Mouse (Mus musculus): ENCODE results near the gene Zfhx3. TPM values are rescaled to one million over a fixed set of nuclear protein-coding genes. Genes with fewer than 3 reads are reported as not detected.
A peak's percentile ranks its signal among the peaks of the same experiment; 100 is the strongest.

Gene Zfhx3
- total RNA-seq, 2 experiments from 2014 or later: 4.3 to 4.6 TPM

DNA sequence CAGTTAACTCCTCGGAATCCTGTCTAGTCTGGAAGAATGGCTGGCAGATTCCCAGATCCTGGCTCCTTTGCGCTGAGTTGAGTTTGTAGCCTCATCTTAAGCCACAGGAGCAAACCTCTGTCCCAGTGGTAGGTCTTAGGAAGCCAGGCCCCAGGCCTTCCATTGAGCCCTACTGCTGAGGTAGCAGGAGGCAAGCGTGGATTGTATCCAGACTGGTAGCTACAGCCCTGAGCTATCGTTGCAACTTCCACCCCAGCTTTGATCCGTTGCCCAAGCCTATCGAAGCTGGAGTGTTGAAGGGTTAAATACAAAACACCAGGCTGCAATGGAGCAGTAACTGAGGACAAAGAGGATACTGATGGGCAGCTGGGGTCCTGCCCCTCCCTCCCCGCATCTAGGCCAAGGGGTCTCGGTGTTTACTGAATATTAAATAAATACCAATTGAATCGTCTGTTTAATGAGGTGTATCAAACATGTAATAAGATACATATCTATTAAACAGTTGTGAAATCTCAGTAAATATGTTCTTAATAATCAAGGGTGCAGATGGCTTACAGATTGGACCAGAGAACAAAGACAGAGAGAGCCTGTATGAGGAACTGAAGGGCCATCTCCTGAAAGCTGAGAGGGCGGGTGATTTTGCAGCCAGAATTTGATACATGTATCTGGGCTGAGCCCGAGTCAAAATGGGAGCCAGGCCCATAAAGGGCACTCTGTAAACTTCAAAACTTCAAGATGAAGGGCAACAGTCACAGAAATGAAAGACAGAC lies 611.5 kb downstream of the Zfhx3 start:
- TF ChIP-seq CTCF (conservative IDR thresholded peaks at IDR 0.05): no peak
- H3K4me3 ChIP-seq: no peak overlapping the region
- DNase-seq (ENCODE audit: low spot score in 2 of 2): no peak
- no peak overlapping the region for H3K27ac ChIP-seq

DNA sequence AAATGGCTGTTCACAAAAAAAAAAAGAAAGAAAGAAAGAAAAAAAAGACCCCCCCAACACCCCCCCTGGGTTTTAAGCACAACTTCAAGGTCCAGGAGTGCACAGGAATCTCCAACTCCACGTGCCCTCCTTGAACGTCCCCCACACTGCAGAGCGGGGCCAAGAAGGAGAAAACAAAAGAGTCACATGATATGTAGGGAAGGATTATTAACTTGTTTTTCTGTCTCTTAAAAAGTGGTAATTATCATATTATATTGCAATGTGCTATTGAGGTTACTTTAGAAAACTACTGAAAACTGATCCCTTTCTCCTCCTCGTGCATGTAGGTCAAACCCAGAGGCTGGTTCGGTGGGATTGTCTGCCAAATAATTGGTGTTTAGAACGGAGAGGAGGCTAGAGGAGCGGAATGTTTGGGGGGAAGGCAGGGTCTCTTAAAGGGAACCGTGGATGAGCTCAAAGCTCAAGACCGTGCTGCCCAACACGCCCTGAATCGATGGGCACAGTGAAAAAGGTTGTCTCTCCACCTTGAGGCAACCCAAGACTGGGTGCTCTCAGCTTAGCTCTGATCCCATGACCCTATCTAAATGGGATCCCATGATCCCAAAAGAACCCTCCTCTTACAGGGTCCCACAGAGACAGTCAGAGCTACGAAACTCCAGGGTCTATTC lies 612.3 kb downstream of the Zfhx3 start:
- Histone ChIP-seq H3K27ac (no peak overlapping the region), H3K4me3 (no peak overlapping the region)
- TF ChIP-seq CTCF (conservative IDR thresholded peaks at IDR 0.05): no peak
- no peak for DNase-seq (ENCODE audit: low spot score in 2 of 2)

DNA sequence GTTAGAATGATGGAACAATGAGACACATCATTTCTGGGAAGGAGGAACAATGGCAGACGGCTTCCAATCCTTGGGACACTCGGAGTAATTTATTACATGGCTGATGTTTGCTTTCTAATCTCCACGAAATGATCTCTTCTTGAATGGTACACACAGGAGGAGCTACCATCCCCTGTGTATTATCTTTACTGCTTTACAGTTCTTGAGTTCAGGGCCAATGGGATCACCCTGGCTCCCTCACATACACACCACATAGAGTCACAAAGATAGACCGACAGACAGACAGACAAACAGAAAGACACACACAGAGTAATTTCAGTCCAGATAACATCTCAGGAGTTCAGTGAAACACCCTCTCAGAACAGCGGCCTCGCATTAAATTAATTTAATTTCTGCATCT lies 621.0 kb downstream of the Zfhx3 start:
- no peak for TF ChIP-seq CTCF (conservative IDR thresholded peaks at IDR 0.05)
- Histone ChIP-seq H3K4me3 (no peak overlapping the region), H3K27ac (no peak overlapping the region)
- no peak for DNase-seq (ENCODE audit: low spot score in 2 of 2)

DNA sequence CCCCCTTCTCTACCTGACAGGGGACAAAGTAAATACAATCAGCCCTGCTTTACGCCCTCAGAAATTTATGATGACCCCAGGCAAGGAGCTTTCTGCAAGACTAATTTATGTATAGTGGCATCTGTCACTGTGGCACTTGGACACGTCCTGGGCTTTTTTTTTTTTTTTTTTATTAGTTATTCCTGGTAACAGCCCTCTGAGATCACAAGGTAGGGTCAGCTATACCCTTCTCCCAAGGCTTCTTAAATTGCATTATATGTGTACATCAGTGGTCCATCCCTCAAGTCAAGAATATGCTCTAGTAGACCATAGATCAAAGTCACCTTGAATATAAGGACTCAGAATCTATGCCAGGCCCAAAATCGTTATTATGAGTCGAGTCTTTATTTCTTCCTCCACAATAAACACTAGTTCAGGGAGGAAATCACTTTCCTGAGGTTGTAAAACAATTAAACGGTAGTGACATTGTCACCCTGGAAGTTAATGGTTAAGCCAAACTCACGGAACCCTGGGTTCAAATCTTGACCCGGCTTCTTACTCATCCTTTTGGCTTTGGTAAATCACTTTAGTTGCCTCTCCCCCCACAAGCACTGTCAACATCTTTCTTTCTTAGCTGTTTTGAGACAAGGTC lies 621.6 kb downstream of the Zfhx3 start:
- Histone ChIP-seq H3K4me3 (no peak overlapping the region), H3K27ac (no peak overlapping the region)
- no peak for DNase-seq (ENCODE audit: low spot score in 2 of 2)
- no peak for TF ChIP-seq CTCF (conservative IDR thresholded peaks at IDR 0.05)

DNA sequence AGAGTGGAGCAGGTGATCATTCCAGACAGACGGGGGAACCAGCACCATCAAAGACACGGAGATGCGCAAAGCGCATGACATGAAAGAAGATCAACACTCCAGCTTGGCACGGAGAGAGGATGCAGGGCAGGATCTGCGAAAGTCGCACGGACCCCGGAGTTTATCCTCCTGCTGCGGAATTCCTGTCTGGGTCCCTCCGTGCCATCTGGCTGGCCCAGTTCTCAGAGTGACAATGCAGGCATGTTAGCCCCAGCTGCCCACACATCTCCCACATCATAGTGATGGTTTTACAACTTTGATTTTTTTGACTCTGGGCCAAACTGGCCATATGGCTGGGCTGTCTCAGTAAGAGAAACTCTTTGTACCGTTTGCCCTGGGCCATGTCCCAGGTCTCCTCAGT lies 623.6 kb downstream of the Zfhx3 start:
- TF ChIP-seq CTCF (conservative IDR thresholded peaks at IDR 0.05): no peak
- no peak for DNase-seq (ENCODE audit: low spot score in 2 of 2)
- H3K4me3 ChIP-seq: no peak overlapping the region
- H3K27ac ChIP-seq: no peak overlapping the region

DNA sequence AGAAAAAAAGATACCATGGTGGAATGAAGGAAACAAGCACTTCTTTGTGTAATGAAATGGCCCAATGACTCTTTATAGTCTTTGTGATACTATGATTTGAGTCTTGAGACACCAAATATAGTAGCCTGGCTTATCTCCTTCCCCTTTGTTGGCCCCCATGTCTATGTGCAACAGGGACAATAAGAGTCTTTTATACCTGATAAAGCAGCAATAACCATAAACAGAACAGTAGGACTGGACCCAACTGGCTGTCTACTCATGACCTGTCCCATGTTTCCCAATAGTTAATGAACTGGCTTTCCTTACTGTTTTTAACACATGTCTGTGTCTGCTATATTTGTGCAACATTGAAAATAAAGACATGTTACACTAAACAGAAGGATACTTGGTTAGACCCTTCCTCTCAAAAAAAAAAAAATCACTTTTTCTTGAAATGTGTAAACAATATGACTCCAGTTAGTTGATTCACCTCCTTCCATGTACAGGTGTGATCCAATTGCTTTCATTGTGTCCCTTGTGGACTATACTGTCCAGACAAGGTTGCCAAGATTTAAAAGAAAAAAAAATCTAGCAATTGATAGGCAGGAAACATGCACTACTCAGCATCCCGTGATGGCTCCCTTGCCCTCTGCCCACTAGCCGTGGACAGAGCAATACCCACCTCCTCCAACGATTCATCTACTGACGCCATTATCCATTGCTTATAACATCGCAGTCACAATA lies 631.0 kb downstream of the Zfhx3 start:
- DNase-seq (ENCODE audit: low spot score in 2 of 2): no peak
- TF ChIP-seq CTCF (conservative IDR thresholded peaks at IDR 0.05): no peak
- H3K27ac ChIP-seq: no peak overlapping the region
- no peak overlapping the region for H3K4me3 ChIP-seq

DNA sequence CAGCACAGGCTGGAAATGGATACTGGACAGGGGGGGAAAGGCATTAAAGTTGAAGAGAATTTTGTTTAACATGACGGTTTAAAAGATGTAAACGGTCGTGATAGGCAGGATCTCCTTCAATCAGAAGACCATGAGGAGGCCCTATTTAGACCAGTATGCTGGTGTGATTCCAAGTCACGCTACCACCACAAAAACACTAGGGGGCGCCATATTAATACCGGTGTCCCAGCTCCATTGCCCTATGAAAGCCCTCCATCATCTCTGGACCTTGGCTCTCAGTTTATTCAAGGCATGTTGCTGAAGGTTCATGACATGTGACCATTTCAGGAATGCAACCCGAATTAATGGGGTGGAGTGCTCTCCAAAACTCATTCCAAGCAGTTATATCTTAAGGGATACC lies 631.7 kb downstream of the Zfhx3 start:
- peak; percentile 2 to 10 for DNase-seq (ENCODE audit: low spot score in 2 of 2)
- Histone ChIP-seq H3K4me3 (no peak overlapping the region), H3K27ac (no peak overlapping the region)
- peak; percentile 77 for TF ChIP-seq CTCF (conservative IDR thresholded peaks at IDR 0.05)

DNA sequence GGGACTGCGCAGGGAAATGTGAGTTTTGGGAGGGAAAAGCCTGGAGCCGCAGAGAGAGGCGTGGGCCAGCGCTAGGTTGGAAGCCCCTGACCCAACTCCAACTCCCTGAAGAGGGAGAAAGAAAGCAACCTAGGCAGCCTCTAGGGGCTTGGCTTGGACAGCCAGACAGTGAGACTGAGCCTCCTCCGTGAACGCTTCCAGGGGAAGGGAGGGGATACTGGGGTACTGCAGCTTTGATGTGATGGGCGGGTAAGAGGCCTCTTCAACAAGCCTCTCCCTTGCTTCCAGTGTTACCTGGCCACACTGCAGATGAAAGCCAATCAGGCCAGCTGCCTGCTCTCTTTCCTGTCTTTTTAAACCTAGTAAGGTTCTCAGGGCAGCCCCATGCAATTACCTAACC lies 635.1 kb downstream of the Zfhx3 start:
- Histone ChIP-seq H3K27ac (no peak overlapping the region), H3K4me3 (no peak overlapping the region)
- no peak for TF ChIP-seq CTCF (conservative IDR thresholded peaks at IDR 0.05)
- DNase-seq (ENCODE audit: low spot score in 2 of 2): no peak

DNA sequence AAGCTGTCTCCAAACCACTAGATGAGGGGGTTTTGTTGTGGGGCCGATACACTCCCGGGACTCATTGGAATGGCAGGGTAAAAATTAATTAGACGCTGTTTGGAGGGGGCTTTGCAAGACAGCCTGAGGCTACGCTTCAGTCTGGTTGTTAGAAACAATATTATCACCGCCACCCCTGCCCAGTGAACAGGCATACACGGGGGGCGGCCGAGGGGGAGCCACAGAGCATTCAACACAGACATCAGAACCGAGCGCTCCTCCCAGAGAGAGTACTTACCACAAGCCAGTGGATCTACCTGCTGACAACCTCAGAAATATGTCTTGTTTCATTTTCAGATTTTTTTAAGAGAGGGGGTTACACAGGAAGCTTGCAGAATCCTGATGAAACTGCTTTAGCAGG lies 635.9 kb downstream of the Zfhx3 start:
- Histone ChIP-seq H3K27ac (no peak overlapping the region), H3K4me3 (no peak overlapping the region)
- DNase-seq (ENCODE audit: low spot score in 2 of 2): no peak
- no peak for TF ChIP-seq CTCF (conservative IDR thresholded peaks at IDR 0.05)

DNA sequence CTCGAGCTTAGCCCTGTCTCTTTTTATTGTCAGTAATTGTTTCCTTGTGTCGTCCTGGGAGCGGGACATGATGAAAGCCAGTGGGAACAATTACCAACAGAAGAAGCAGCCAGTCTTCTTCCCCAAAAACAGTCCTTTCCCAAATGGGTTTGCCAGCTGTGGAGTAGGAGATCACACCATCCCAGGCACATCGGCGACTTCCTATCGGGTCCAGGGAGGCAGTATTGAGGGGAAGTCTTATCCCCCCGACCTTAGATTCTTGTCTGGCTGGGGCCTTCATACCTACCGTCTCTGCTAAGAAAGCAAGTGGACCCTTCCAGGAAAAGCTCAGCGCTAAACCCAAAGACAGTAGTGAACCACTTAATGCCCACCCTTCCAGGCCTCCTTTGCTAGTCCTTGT lies 637.4 kb downstream of the Zfhx3 start:
- DNase-seq (ENCODE audit: low spot score in 2 of 2): no peak
- H3K27ac ChIP-seq: no peak overlapping the region
- H3K4me3 ChIP-seq: no peak overlapping the region
- no peak for TF ChIP-seq CTCF (conservative IDR thresholded peaks at IDR 0.05)

DNA sequence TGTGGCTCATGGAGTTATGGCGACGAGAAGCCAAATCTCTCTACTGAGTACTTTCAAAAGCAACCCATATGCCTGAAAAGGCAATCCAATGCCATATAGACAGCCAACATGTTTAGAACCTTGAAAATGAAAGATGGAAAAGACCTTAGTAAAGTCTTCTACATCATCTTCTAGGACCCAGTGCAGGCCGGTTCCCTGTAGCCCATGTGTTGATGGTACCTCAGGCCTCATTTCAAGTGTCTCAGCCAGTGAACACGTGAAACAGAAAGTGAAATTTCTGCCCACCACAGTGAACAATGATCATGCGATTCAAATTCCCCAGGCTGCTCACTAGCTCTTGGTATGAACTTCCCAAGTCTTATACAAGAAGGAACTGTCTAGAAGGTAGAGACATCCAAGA lies 637.9 kb downstream of the Zfhx3 start:
- H3K27ac ChIP-seq: no peak overlapping the region
- no peak overlapping the region for H3K4me3 ChIP-seq
- DNase-seq (ENCODE audit: low spot score in 2 of 2): no peak
- TF ChIP-seq CTCF (conservative IDR thresholded peaks at IDR 0.05): no peak

DNA sequence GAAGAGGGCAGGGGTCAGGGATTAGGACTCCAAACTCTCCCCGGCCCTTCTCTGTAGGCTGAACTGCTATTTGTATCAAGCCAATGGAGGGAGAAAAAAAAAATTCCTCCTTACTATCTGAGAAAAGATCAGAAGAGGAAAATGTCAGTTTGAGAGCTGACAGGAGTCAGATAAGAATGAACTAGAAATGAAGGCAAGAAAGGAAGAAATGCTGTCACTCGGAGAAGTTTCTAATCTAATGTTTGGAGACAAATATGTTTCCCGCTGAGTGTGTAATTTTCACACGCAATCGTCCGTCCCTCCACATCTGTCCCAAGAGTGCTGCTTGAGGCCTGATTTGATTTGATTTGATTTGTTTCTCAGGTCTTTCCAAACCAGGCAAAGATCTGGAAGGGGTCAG lies 639.1 kb downstream of the Zfhx3 start:
- no peak for DNase-seq (ENCODE audit: low spot score in 2 of 2)
- no peak overlapping the region for H3K27ac ChIP-seq
- H3K4me3 ChIP-seq: no peak overlapping the region
- TF ChIP-seq CTCF (conservative IDR thresholded peaks at IDR 0.05): no peak

DNA sequence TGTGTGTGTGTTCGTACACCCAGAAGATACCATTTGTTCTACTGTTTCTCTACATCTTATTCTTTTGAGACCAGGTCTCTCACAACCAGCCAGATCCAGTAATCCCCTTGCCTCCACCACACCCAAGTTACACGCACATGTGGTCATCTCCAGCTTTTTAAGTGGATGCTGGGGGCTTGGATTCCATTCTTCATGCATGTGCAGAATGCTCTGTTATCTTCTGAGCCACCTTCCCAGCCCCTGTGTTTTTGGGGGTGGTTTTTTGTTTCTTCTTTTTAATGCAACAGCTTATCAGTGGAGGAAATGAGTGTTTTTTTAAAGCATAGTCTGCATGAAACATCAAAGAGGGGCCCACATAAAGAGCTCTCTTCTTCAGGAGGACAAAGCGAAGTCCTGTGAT lies 639.8 kb downstream of the Zfhx3 start:
- no peak for DNase-seq (ENCODE audit: low spot score in 2 of 2)
- TF ChIP-seq CTCF (conservative IDR thresholded peaks at IDR 0.05): no peak
- Histone ChIP-seq H3K4me3 (no peak overlapping the region), H3K27ac (no peak overlapping the region)

All from layer of hippocampus, adult 2 months (tissue).